Mouse (Mus musculus): ENCODE data around the gene Cisd2. TPM values are rescaled to one million over a fixed set of nuclear protein-coding genes. Genes with fewer than 3 reads are reported as not detected.

Gene Cisd2
- 78.8 and 80.7 TPM in 2 replicates for polyA plus RNA-seq (2015; fragmentation: Nextera tagmentation; extraction: Ambion mirVana)

GRCm38 (mm10) chr3:135423608-135424212, at the start of gene Cisd2:
Cisd2 (minus strand) TSS chr3:135423925.
- H3K36me3 ChIP-seq, result no peaks in the 10 kb centered on the region
- peak within 1 kb of the TSS; percentile 95 for H3K27ac ChIP-seq
- 3% methylated on average over 8 of the region's 8 CpGs for WGBS
- H3K27me3 ChIP-seq, result no peaks in the 10 kb centered on the region
- H3K9ac ChIP-seq (replicated peaks), result peak within 1 kb of the TSS; percentile 76
- no peaks in the 10 kb centered on the region for H3K9me3 ChIP-seq
- ATAC-seq, result peak; percentile 34
- H3K4me1 ChIP-seq (replicated peaks), result peaks cover 26% of the 10 kb centered on the region
- peak within 1 kb of the TSS; percentile 58 for H3K4me3 ChIP-seq (replicated peaks)
- H3K4me2 ChIP-seq (replicated peaks), result peak within 1 kb of the TSS; percentile 73

- H3K4me1 ChIP-seq (replicated peaks), result no peaks in the 10 kb centered on the region
- no peak overlapping the region for H3K27ac ChIP-seq
- no peak overlapping the region for H3K9ac ChIP-seq (replicated peaks)
- H3K36me3 ChIP-seq, result no peaks in the 10 kb centered on the region
- 97% methylated on average over 1 of the region's 1 CpGs for WGBS
- H3K4me2 ChIP-seq (replicated peaks), result no peak overlapping the region
- no peaks in the 10 kb centered on the region for H3K27me3 ChIP-seq
- ATAC-seq, result no peak
- H3K4me3 ChIP-seq (replicated peaks), result no peak overlapping the region
- H3K9me3 ChIP-seq, result no peaks in the 10 kb centered on the region
Measured at GRCm38 (mm10) chr3:135470823-135471222, 47.1 kb upstream of the Cisd2 start.

- Histone ChIP-seq H3K4me2 (replicated peaks) (no peak overlapping the region), H3K27me3 (no peaks in the 10 kb centered on the region), H3K9ac (replicated peaks) (no peak overlapping the region), H3K36me3 (no peaks in the 10 kb centered on the region), H3K27ac (no peak overlapping the region), H3K4me1 (replicated peaks) (no peaks in the 10 kb centered on the region), H3K9me3 (no peaks in the 10 kb centered on the region), H3K4me3 (replicated peaks) (no peak overlapping the region)
- WGBS, result 57% methylated on average over 4 of the region's 4 CpGs
- ATAC-seq, result peak; percentile 51; the same call in 1 of the 2 replicates
Measured at GRCm38 (mm10) chr3:135469974-135470373, 46.2 kb upstream of the Cisd2 start.

GRCm38 (mm10) chr3:135469146-135469545, 45.4 kb upstream of the Cisd2 start:
- no peaks in the 10 kb centered on the region for H3K4me1 ChIP-seq (replicated peaks)
- H3K36me3 ChIP-seq, result no peaks in the 10 kb centered on the region
- H3K27ac ChIP-seq, result no peak overlapping the region
- H3K4me2 ChIP-seq (replicated peaks), result no peak overlapping the region
- H3K9ac ChIP-seq (replicated peaks), result no peak overlapping the region
- no peaks in the 10 kb centered on the region for H3K9me3 ChIP-seq
- H3K27me3 ChIP-seq, result no peaks in the 10 kb centered on the region
- H3K4me3 ChIP-seq (replicated peaks), result no peak overlapping the region
- 0 out of 2 replicates have a peak, but pooled peaks have one; percentile 38 for ATAC-seq
- WGBS, result 58% methylated on average over 3 of the region's 3 CpGs

- Histone ChIP-seq H3K27me3 (no peaks in the 10 kb centered on the region), H3K4me3 (replicated peaks) (no peak overlapping the region)
- ATAC-seq, result no peak
Measured at GRCm38 (mm10) chr3:135468402-135468801, 44.7 kb upstream of the Cisd2 start.

GRCm38 (mm10) chr3:135458981-135459380, 35.3 kb upstream of the Cisd2 start:
- peaks cover 29% of the 10 kb centered on the region for H3K36me3 ChIP-seq

More at GRCm38 (mm10) chr3:135468402-135468801, 44.7 kb upstream of the Cisd2 start:
- Histone ChIP-seq H3K9ac (replicated peaks) (no peak overlapping the region), H3K4me1 (replicated peaks) (no peaks in the 10 kb centered on the region), H3K36me3 (no peaks in the 10 kb centered on the region), H3K9me3 (no peaks in the 10 kb centered on the region), H3K4me2 (replicated peaks) (no peak overlapping the region), H3K27ac (no peak overlapping the region)
- 94% methylated on average over 1 of the region's 1 CpGs for WGBS

GRCm38 (mm10) chr3:135444930-135445329, 21.2 kb upstream of the Cisd2 start:
- 0 out of 2 replicates have a peak, but pooled peaks cover 5% of the 10 kb centered on the region for H3K36me3 ChIP-seq
- no peak overlapping the region for H3K4me2 ChIP-seq (replicated peaks)
- no peak for ATAC-seq
- H3K27ac ChIP-seq, result no peak overlapping the region
- no peaks in the 10 kb centered on the region for H3K9me3 ChIP-seq
- no peak overlapping the region for H3K4me3 ChIP-seq (replicated peaks)
- no peaks in the 10 kb centered on the region for H3K27me3 ChIP-seq
- H3K4me1 ChIP-seq (replicated peaks), result peaks cover 37% of the 10 kb centered on the region
- H3K9ac ChIP-seq (replicated peaks), result no peak overlapping the region

More at GRCm38 (mm10) chr3:135458981-135459380, 35.3 kb upstream of the Cisd2 start:
- H3K4me1 ChIP-seq (replicated peaks), result no peaks in the 10 kb centered on the region
- ATAC-seq, result no peak
- no peak overlapping the region for H3K27ac ChIP-seq
- H3K27me3 ChIP-seq, result no peaks in the 10 kb centered on the region
- H3K4me3 ChIP-seq (replicated peaks), result no peak overlapping the region
- no peak overlapping the region for H3K9ac ChIP-seq (replicated peaks)
- H3K4me2 ChIP-seq (replicated peaks), result no peak overlapping the region
- H3K9me3 ChIP-seq, result no peaks in the 10 kb centered on the region

GRCm38 (mm10) chr3:135440621-135441020, 16.9 kb upstream of the Cisd2 start:
- no peaks in the 10 kb centered on the region for H3K9me3 ChIP-seq
- no peak overlapping the region for H3K27ac ChIP-seq
- no peaks in the 10 kb centered on the region for H3K27me3 ChIP-seq
- 48% methylated on average over 10 of the region's 10 CpGs for WGBS
- peaks cover 43% of the 10 kb centered on the region for H3K4me1 ChIP-seq (replicated peaks)
- no peak for ATAC-seq
- H3K4me3 ChIP-seq (replicated peaks), result peak overlapping the region; percentile 77
- peak overlapping the region; percentile 92 for H3K4me2 ChIP-seq (replicated peaks)
- H3K9ac ChIP-seq (replicated peaks), result peak overlapping the region; percentile 88
- 0 out of 2 replicates have a peak, but pooled peaks cover 5% of the 10 kb centered on the region for H3K36me3 ChIP-seq

GRCm38 (mm10) chr3:135440221-135440620, 16.5 kb upstream of the Cisd2 start:
- Histone ChIP-seq H3K36me3 (0 out of 2 replicates have a peak, but pooled peaks cover 5% of the 10 kb centered on the region), H3K27me3 (no peaks in the 10 kb centered on the region), H3K4me3 (replicated peaks) (peak overlapping the region; percentile 77), H3K9ac (replicated peaks) (peak overlapping the region; percentile 88), H3K27ac (no peak overlapping the region), H3K4me2 (replicated peaks) (peak overlapping the region; percentile 92), H3K4me1 (replicated peaks) (peaks cover 43% of the 10 kb centered on the region), H3K9me3 (no peaks in the 10 kb centered on the region)
- ATAC-seq, result no peak
- 24% methylated on average over 7 of the region's 7 CpGs for WGBS

GRCm38 (mm10) chr3:135439651-135440050, 15.9 kb upstream of the Cisd2 start:
- H3K4me3 ChIP-seq (replicated peaks), result peak overlapping the region; percentile 77
- peaks cover 40% of the 10 kb centered on the region for H3K4me1 ChIP-seq (replicated peaks)
- H3K9me3 ChIP-seq, result no peaks in the 10 kb centered on the region
- H3K27ac ChIP-seq, result peak overlapping the region; percentile 100
- peak overlapping the region; percentile 92 for H3K4me2 ChIP-seq (replicated peaks)
- ATAC-seq, result no peak
- H3K9ac ChIP-seq (replicated peaks), result peak overlapping the region; percentile 88
- H3K27me3 ChIP-seq, result no peaks in the 10 kb centered on the region
- H3K36me3 ChIP-seq, result 0 out of 2 replicates have a peak, but pooled peaks cover 5% of the 10 kb centered on the region
- 2% methylated on average over 15 of the region's 15 CpGs for WGBS

- Histone ChIP-seq H3K36me3 (0 out of 2 replicates have a peak, but pooled peaks cover 5% of the 10 kb centered on the region), H3K4me1 (replicated peaks) (peaks cover 40% of the 10 kb centered on the region), H3K4me3 (replicated peaks) (peak overlapping the region; percentile 77), H3K27me3 (no peaks in the 10 kb centered on the region), H3K4me2 (replicated peaks) (peak overlapping the region; percentile 92), H3K27ac (peak overlapping the region; percentile 100), H3K9ac (replicated peaks) (peak overlapping the region; percentile 88), H3K9me3 (no peaks in the 10 kb centered on the region)
- ATAC-seq, result peak; percentile 71
- WGBS, result under 1% methylated on average over 50 of the region's 76 CpGs
Measured at GRCm38 (mm10) chr3:135438913-135439531, 15.3 kb upstream of the Cisd2 start.

- no peaks in the 10 kb centered on the region for H3K27me3 ChIP-seq
- peak overlapping the region; percentile 88 for H3K9ac ChIP-seq (replicated peaks)
- H3K27ac ChIP-seq, result peak overlapping the region; percentile 100
- peak overlapping the region; percentile 77 for H3K4me3 ChIP-seq (replicated peaks)
- no peaks in the 10 kb centered on the region for H3K9me3 ChIP-seq
- H3K4me2 ChIP-seq (replicated peaks), result peak overlapping the region; percentile 92
- H3K36me3 ChIP-seq, result 0 out of 2 replicates have a peak, but pooled peaks cover 3% of the 10 kb centered on the region
- peak; percentile 88 for ATAC-seq
- WGBS, result 1% methylated on average over 50 of the region's 50 CpGs
- peaks cover 36% of the 10 kb centered on the region for H3K4me1 ChIP-seq (replicated peaks)
Measured at GRCm38 (mm10) chr3:135438531-135438912, 14.8 kb upstream of the Cisd2 start.

Measured in midbrain, embryonic 13.5 days (tissue).